ENCODE assay signal across 13 mouse cellular contexts in the genomic region with DNA sequence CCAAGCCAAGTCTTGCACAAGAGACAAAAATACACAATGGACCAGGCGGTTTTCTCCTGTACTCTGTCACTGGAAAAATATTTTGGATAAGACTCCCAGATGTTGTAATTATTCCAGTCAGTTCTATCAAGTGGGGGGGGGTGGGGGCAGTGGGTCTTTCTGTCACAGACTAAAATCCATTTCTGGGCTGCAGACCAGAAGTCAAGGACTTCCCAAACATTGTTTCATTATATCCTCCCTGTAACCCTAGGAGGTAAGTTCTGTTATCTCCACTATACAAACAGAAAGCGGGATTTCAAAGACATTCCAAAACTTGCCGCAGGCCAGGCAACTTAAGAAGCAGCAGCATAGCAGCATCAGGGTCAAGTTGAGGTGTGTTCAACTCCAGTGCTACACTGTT. TPM values are rescaled to one million over a fixed set of nuclear protein-coding genes. Genes with fewer than 3 reads are reported as not detected.
DNase-seq lines count a peak whose midpoint lies in the region; ATAC-seq and TF ChIP-seq lines count a peak whose summit lies in the region.
"Had no signal": no experiment of that assay in that cellular context is flagged by ENCODE, and none has a peak within 500 bp of the region (broad histone marks: within the 10 kb centered on the region; RNA-seq: fewer than 3 reads in every experiment).

No protein-coding gene starts in this region.

- intact Hi-C loops in heart, adult 2 months (cut with DNase I): no loop called here

- no peaks in the 10 kb centered on the region for H3K79me2 ChIP-seq in heart, adult 2 months (replicated peaks; ENCODE audit: control insufficient read depth, insufficient read depth, low read length)

- no peak overlapping the region for H3K9ac ChIP-seq in heart, adult 2 months (ENCODE audit: low read depth, low read length)
- no peak overlapping the region for H3K9ac ChIP-seq in liver, embryonic 13.5 days
- no peak overlapping the region for H3K9ac ChIP-seq in forebrain, embryonic 12.5 days
- H3K9ac ChIP-seq: hindbrain, embryonic 13.5 days had no signal

- H3K4me2 ChIP-seq in liver, embryonic 13.5 days: no peak overlapping the region
- H3K4me2 ChIP-seq in forebrain, embryonic 12.5 days: no peak overlapping the region
- H3K4me2 ChIP-seq: hindbrain, embryonic 13.5 days had no signal

- H3K9me3 ChIP-seq in liver, embryonic 13.5 days (replicated peaks): no peaks in the 10 kb centered on the region
- H3K9me3 ChIP-seq in forebrain, embryonic 12.5 days: no peaks in the 10 kb centered on the region
- H3K9me3 ChIP-seq: hindbrain, embryonic 13.5 days; midbrain, embryonic 10.5 days had no signal

- no peaks in the 10 kb centered on the region; the same call in none of the 2 replicates for H3K36me3 ChIP-seq in heart, adult 2 months (ENCODE audit: control insufficient read depth, insufficient read depth, low read length)
- no peaks in the 10 kb centered on the region for H3K36me3 ChIP-seq in liver, embryonic 13.5 days
- no peaks in the 10 kb centered on the region for H3K36me3 ChIP-seq in forebrain, embryonic 12.5 days (replicated peaks)
- H3K36me3 ChIP-seq: hindbrain, embryonic 13.5 days; midbrain, embryonic 10.5 days had no signal

- H3K4me1 ChIP-seq in heart, adult 2 months (ENCODE audit: control insufficient read depth, insufficient read depth, low read length): peaks cover 16% of the 10 kb centered on the region
- H3K4me1 ChIP-seq in liver, embryonic 13.5 days (replicated peaks): peaks cover 13% of the 10 kb centered on the region
- no peaks in the 10 kb centered on the region for H3K4me1 ChIP-seq in forebrain, embryonic 12.5 days
- H3K4me1 ChIP-seq: hindbrain, embryonic 13.5 days; midbrain, embryonic 10.5 days had no signal

- WGBS in heart, adult 2 months: 23% methylated on average over 3 of the region's 3 CpGs
- whole genome bisulfite sequencing in liver, embryonic 13.5 days (ENCODE audit: insufficient replicate concordance): 45% methylated on average over 3 of the region's 3 CpGs
- 79% methylated on average over 3 of the region's 3 CpGs for WGBS in forebrain, embryonic 12.5 days

- H3K27ac ChIP-seq in heart, adult 2 months: no peak overlapping the region
- no peak overlapping the region for H3K27ac ChIP-seq in liver, embryonic 13.5 days
- no peak overlapping the region for H3K27ac ChIP-seq in forebrain, embryonic 12.5 days
- H3K27ac ChIP-seq: hindbrain, embryonic 13.5 days; midbrain, embryonic 10.5 days had no signal

- H3K4me3 ChIP-seq in heart, adult 2 months: no peak overlapping the region
- H3K4me3 ChIP-seq in liver, embryonic 13.5 days (replicated peaks): no peak overlapping the region
- H3K4me3 ChIP-seq in forebrain, embryonic 12.5 days (replicated peaks): no peak overlapping the region
- H3K4me3 ChIP-seq: hindbrain, embryonic 13.5 days; midbrain, embryonic 10.5 days had no signal

- ATAC-seq in liver, embryonic 13.5 days (ENCODE audit: low read depth): peak; percentile 29; the same call in 1 of the 2 replicates
- ATAC-seq in forebrain, embryonic 12.5 days (ENCODE audit: low FRiP score): no peak
- ATAC-seq: activated CD4-positive, CD25-positive, alpha-beta regulatory T cell, adult 4 months had no signal

- no peak for TF ChIP-seq EP300 in heart, adult 2 months (IDR thresholded peaks at IDR 0.05; ENCODE audit: insufficient read depth, low read depth, low read length)

- no peak for TF ChIP-seq CTCF in heart, adult 2 months (IDR thresholded peaks at IDR 0.05)

- H3K27me3 ChIP-seq in heart, adult 2 months (ENCODE audit: control insufficient read depth, insufficient read depth, low read length): no peaks in the 10 kb centered on the region
- H3K27me3 ChIP-seq in liver, embryonic 13.5 days: no peaks in the 10 kb centered on the region
- no peaks in the 10 kb centered on the region for H3K27me3 ChIP-seq in forebrain, embryonic 12.5 days
- H3K27me3 ChIP-seq: hindbrain, embryonic 13.5 days had no signal

- no peak for TF ChIP-seq POLR2A in heart, adult 2 months (IDR thresholded peaks at IDR 0.05; ENCODE audit: insufficient read depth, low read depth, low read length)

- DNase-seq in heart, adult 18-20 months: peak; percentile 27 to 31
- no peak for DNase-seq in heart, adult 2 months
- peak; percentile 42 for DNase-seq in embryo, embryonic 10.5 days (ENCODE audit: low spot score)
- no peak for DNase-seq in liver, embryonic 13.5 days
- peak; percentile 78 for DNase-seq in lung, postnatal 36 days
- no peak for DNase-seq in layer of hippocampus, adult 11-12 months (ENCODE audit: low spot score)
- no peak for DNase-seq in urinary bladder, postnatal 14 days (ENCODE audit: low spot score)
- DNase-seq: cerebellum, adult 11-12 months; left cerebral cortex, postnatal 4 days had no signal

RNA-seq across cellular contexts. Expression of a gene that starts 25.8 kb away (rescaled TPM):
- 10 to 100 TPM in 1 of 2 experiments, 1 to 10 TPM in 1; 9.6 to 10.7 TPM for total RNA-seq in heart, adult 18-20 months (2021)
- total RNA-seq in heart, adult 2 months (2021): 10 to 100 TPM; 10.9 to 13.0 TPM
- 3.6 and 6.9 TPM in 2 replicates for polyA plus RNA-seq in heart, adult 2 months (2012; rRNA removed)
- polyA plus RNA-seq in liver, embryonic 13.5 days (2015; fragmentation: Nextera tagmentation; extraction: Ambion mirVana): 12.9 and 14.1 TPM in 2 replicates
- polyA plus RNA-seq in forebrain, embryonic 12.5 days (2016; fragmentation: Nextera tagmentation; extraction: Ambion mirVana): 27.9 and 35.2 TPM in 2 replicates
- polyA plus RNA-seq: activated CD4-positive, CD25-positive, alpha-beta regulatory T cell, adult 4 months had no signal

Comparison
In these comparisons a context has a peak if more than half of its experiments do, and no peak if none do; other contexts are left out.
1. DNase-seq: peak in heart, adult 18-20 months (2 of 2), embryo, embryonic 10.5 days (single experiment) and lung, postnatal 36 days (single experiment); none in heart, adult 2 months (0 of 2), liver, embryonic 13.5 days (single experiment), layer of hippocampus, adult 11-12 months (single experiment) and urinary bladder, postnatal 14 days (single experiment).